Mouse (Mus musculus) CH12.LX (cell line): Measurements from ENCODE around the gene Gng12. TPM values are rescaled to one million over a fixed set of nuclear protein-coding genes. Genes with fewer than 3 reads are reported as not detected.

ENCODE experiments used
- DNase-seq: peaks from one replicate; pipeline ENCODE4 v3.0.0-alpha.2; 2013; ENCODE audit errors: extremely low read depth
- H3K27ac ChIP-seq: 2 replicates; pipeline ENCODE4 v1.5.1; 2012; ENCODE audit warnings: low read depth, mild to moderate bottlenecking, control low read depth, moderate library complexity; ENCODE audit not compliant: insufficient read depth
- H3K27me3 ChIP-seq: replicated peaks from 2 replicates; pipeline ENCODE3; 2012; ENCODE audit warnings: inconsistent platforms
- H3K36me3 ChIP-seq, 2 experiments: replicated peaks in 1 of 2; 2 replicates each; pipeline versions ENCODE3 to v1.6.1; 2012; ENCODE audit warnings: inconsistent platforms in 1 of 2, low read length in 1 of 2, mild to moderate bottlenecking in 1 of 2, mixed read lengths in 1 of 2, moderate library complexity in 1 of 2; ENCODE audit not compliant: control insufficient read depth in 1 of 2, insufficient read depth in 1 of 2
- H3K4me1 ChIP-seq, 2 experiments: 2 replicates each; pipeline ENCODE4 v1.6.1; 2012; ENCODE audit warnings: inconsistent platforms in 1 of 2, moderate library complexity in 1 of 2; ENCODE audit not compliant: insufficient read depth in 2 of 2, control insufficient read depth in 1 of 2
- H3K4me2 ChIP-seq: 2 replicates; pipeline ENCODE4 v1.6.1; 2012; ENCODE audit warnings: low read depth, mild to moderate bottlenecking, control low read depth; ENCODE audit not compliant: poor library complexity, insufficient read depth, severe bottlenecking
- H3K4me3 ChIP-seq, 3 experiments: fragments of 150-350 bp in 1 of 3; sonication (generic) in 1 of 3; replicated peaks in 1 of 3; 2 replicates each; pipeline versions ENCODE3 to v1.5.1; 2011 to 2012; ENCODE audit warnings: low read depth in 2 of 3, low read length in 2 of 3, mild to moderate bottlenecking in 2 of 3, moderate library complexity in 2 of 3, control low read depth in 1 of 3, improper control_type of control experiment in 1 of 3, inconsistent platforms in 1 of 3, mixed read lengths in 1 of 3; ENCODE audit not compliant: poor library complexity in 1 of 3
- H3K79me2 ChIP-seq: replicated peaks from 2 replicates; pipeline ENCODE4 v1.6.1; 2012; ENCODE audit warnings: mild to moderate bottlenecking, moderate library complexity; ENCODE audit not compliant: control insufficient read depth, poor library complexity, insufficient read depth, severe bottlenecking; ENCODE audit errors: extremely low read depth
- H3K9ac ChIP-seq: 2 replicates; pipeline ENCODE4 v1.6.1; 2012; ENCODE audit warnings: low read depth, mild to moderate bottlenecking, control low read depth, moderate library complexity; ENCODE audit not compliant: insufficient read depth
- H3K9me3 ChIP-seq: replicated peaks from 2 replicates; pipeline ENCODE3; 2012; ENCODE audit warnings: low read length, inconsistent platforms, mixed read lengths
- CHD1 ChIP-seq: IDR thresholded peaks from 2 replicates; pipeline ENCODE4 v1.6.1; 2012; ENCODE audit warnings: low read depth, low read length, improper control_type of control experiment, inconsistent platforms
- E2F4 ChIP-seq: IDR thresholded peaks from 2 replicates; pipeline ENCODE4 v1.6.1; 2011; ENCODE audit warnings: low read depth, low read length, improper control_type of control experiment; ENCODE audit not compliant: insufficient replicate concordance
- ELF1 ChIP-seq: IDR thresholded peaks from 2 replicates; pipeline ENCODE4 v1.6.1; 2014; ENCODE audit warnings: low read depth, mild to moderate bottlenecking, inconsistent platforms, low read length, improper control_type of control experiment
- JUN ChIP-seq: IDR thresholded peaks from 2 replicates; pipeline ENCODE4 v1.6.1; 2011; ENCODE audit warnings: low read depth, mild to moderate bottlenecking, low read length, improper control_type of control experiment, moderate library complexity; ENCODE audit not compliant: insufficient read depth
- JUND ChIP-seq: conservative IDR thresholded peaks from 2 replicates; pipeline ENCODE4 v1.6.1; 2011; ENCODE audit warnings: low read depth, low read length, improper control_type of control experiment
- KAT2A ChIP-seq: IDR thresholded peaks from 2 replicates; pipeline ENCODE4 v1.6.1; 2012; ENCODE audit warnings: low read length, improper control_type of control experiment, inconsistent platforms; ENCODE audit not compliant: insufficient replicate concordance
- MEF2A ChIP-seq: IDR thresholded peaks from 2 replicates; pipeline ENCODE4 v1.6.1; 2014; ENCODE audit warnings: low read depth, mild to moderate bottlenecking, inconsistent platforms, low read length, improper control_type of control experiment, borderline replicate concordance
- MXI1 ChIP-seq: IDR thresholded peaks from 2 replicates; pipeline ENCODE4 v1.6.1; 2011; ENCODE audit warnings: mild to moderate bottlenecking, low read depth, low read length, improper control_type of control experiment
- MYC ChIP-seq: IDR thresholded peaks from 2 replicates; pipeline ENCODE4 v1.6.1; 2011; ENCODE audit warnings: low read depth, mild to moderate bottlenecking, improper control_type of control experiment, low read length
- NRF1 ChIP-seq: IDR thresholded peaks from 2 replicates; pipeline ENCODE4 v1.6.1; 2014; ENCODE audit warnings: low read depth, mild to moderate bottlenecking, inconsistent platforms, low read length, improper control_type of control experiment, moderate library complexity
- PAX5 ChIP-seq: IDR thresholded peaks from 2 replicates; pipeline ENCODE4 v1.6.1; 2012; ENCODE audit warnings: low read length, inconsistent platforms, mixed read lengths
- RCOR1 ChIP-seq: conservative IDR thresholded peaks from 2 replicates; pipeline ENCODE4 v1.6.1; 2012; ENCODE audit warnings: low read depth, mild to moderate bottlenecking, inconsistent platforms, low read length, improper control_type of control experiment
- TCF12 ChIP-seq: IDR thresholded peaks from 2 replicates; pipeline ENCODE4 v1.6.1; 2014; ENCODE audit warnings: low read depth, mild to moderate bottlenecking, inconsistent platforms, low read length, improper control_type of control experiment
- USF2 ChIP-seq: conservative IDR thresholded peaks from 2 replicates; pipeline ENCODE4 v1.6.1; 2011; ENCODE audit warnings: low read depth, low read length, improper control_type of control experiment
- ZMIZ1 ChIP-seq: IDR thresholded peaks from 2 replicates; pipeline ENCODE4 v1.6.1; 2012; ENCODE audit warnings: low read depth, mild to moderate bottlenecking, inconsistent platforms, low read length, improper control_type of control experiment
- dilution Hi-C: fragments of 300-500 bp; cut with MboI; formaldehyde crosslinking; loops from 2 replicates; pipeline ENCODE4 v1.14.3; 2020; ENCODE audit warnings: low sequenced_read_pairs; ENCODE audit not compliant: extremely low pct_unique_long_range_greater_than_20kb, extremely low pct_ligation_motif_present
- in situ Hi-C: fragments of 300-500 bp; cut with MboI; formaldehyde crosslinking; loops from 3 replicates; pipeline ENCODE4 v1.14.3; 2019; ENCODE audit warnings: low sequenced_read_pairs, low pct_ligation_motif_present, low pct_unique_long_range_greater_than_20kb, mixed read lengths
- polyA plus RNA-seq: library from polyadenylated mRNA; unstranded; fragments of >175 nt; gene quantifications from 2 replicates; pipeline ENCODE4 v1.2.1, GENCODE M21; 2012; ENCODE audit warnings: low read depth; ENCODE audit not compliant: insufficient read length
- total RNA-seq, 2 experiments: library from RNA; depleted of rRNA; stranded (reverse); fragments of 300-350 nt in 1 of 2; fragments of >200 nt in 1 of 2; gene quantifications; 2 replicates each; pipeline ENCODE4 v1.2.3; 2012 to 2014

The Gng12 gene
- total and polyA plus RNA-seq, 3 experiments = 3.9 to 20.8 (median 12.2) TPM

GRCm38 (mm10) chr6:66975522-66975921, 79.3 kb downstream of the Gng12 start:
- no peak overlapping the region for H3K27ac ChIP-seq
- TF ChIP-seq USF2 = no peak
- H3K9ac ChIP-seq = no peak overlapping the region
- H3K9me3 ChIP-seq = no peaks in the 10 kb centered on the region
- no peak overlapping the region for H3K4me2 ChIP-seq
- H3K4me3 ChIP-seq = no peak overlapping the region
- no peaks in the 10 kb centered on the region for H3K27me3 ChIP-seq
- in situ Hi-C loops (no loop called here), dilution Hi-C loops (no loop called here)
- peaks cover 5 to 26% of the 10 kb centered on the region in 2 experiments for H3K4me1 ChIP-seq
- H3K36me3 ChIP-seq = no peaks in the 10 kb centered on the region
- no peaks in the 10 kb centered on the region for H3K79me2 ChIP-seq
- DNase-seq = no peak

DNA sequence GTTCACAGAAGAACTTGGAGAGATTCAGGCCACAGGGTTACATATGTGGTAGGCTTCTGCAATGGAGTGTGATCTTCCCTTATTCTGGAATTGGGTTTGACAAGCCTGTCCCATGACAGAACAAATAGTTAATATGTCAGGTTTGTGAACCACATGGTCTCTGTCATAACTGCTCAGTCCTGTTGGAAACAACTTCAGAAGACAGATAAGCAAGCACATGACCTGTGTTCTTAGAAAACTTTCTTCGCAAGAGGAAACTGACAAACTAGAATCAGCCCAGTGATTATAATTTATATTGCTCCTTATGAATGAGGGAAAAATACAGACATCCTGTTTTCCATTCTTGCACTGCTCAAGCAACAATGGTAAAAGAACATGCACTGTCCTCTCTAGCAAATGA, 83.0 kb downstream of the Gng12 start:
- H3K27me3 ChIP-seq = no peaks in the 10 kb centered on the region
- no peak for DNase-seq
- no peak overlapping the region for H3K4me3 ChIP-seq
- in situ Hi-C loops (no loop called here), dilution Hi-C loops (no loop called here)
- peaks cover 0 to 2% of the 10 kb centered on the region in 2 experiments for H3K36me3 ChIP-seq
- no peaks in the 10 kb centered on the region for H3K9me3 ChIP-seq
- no peak overlapping the region for H3K9ac ChIP-seq
- H3K79me2 ChIP-seq = no peaks in the 10 kb centered on the region
- peaks cover 6 to 8% of the 10 kb centered on the region in 2 experiments; a peak in 3 of 4 replicates for H3K4me1 ChIP-seq
- H3K27ac ChIP-seq = no peak overlapping the region
- H3K4me2 ChIP-seq = no peak overlapping the region
- TF ChIP-seq KAT2A = no peak

- no peaks in the 10 kb centered on the region for H3K79me2 ChIP-seq
- H3K4me1 ChIP-seq = peaks cover 9 to 14% of the 10 kb centered on the region in 2 experiments
- H3K9me3 ChIP-seq = no peaks in the 10 kb centered on the region
- H3K36me3 ChIP-seq = peaks cover 0 to 2% of the 10 kb centered on the region in 2 experiments
- H3K9ac ChIP-seq = no peak overlapping the region
- no peak for DNase-seq
- H3K4me2 ChIP-seq = no peak overlapping the region
- TF ChIP-seq RCOR1 = no peak
- no peak for TF ChIP-seq NRF1
- no peak for TF ChIP-seq CHD1
- TF ChIP-seq TCF12 = no peak
- TF ChIP-seq MXI1 = no peak
- no peak overlapping the region for H3K4me3 ChIP-seq
- in situ Hi-C loops = no loop called here
- H3K27me3 ChIP-seq = no peaks in the 10 kb centered on the region
- dilution Hi-C loops = no loop called here
- H3K27ac ChIP-seq = no peak overlapping the region
These were observed 83.8 kb downstream of the Gng12 start for GRCm38 (mm10) chr6:66980040-66980439.

GRCm38 (mm10) chr6:66981366-66981765, 85.2 kb downstream of the Gng12 start:
- dilution Hi-C loops = no loop called here
- TF ChIP-seq RCOR1 (no peak), MYC (no peak), PAX5 (no peak), ZMIZ1 (no peak), JUND (no peak), E2F4 (no peak), CHD1 (no peak), JUN (no peak), ELF1 (no peak), MEF2A (no peak)
- TF ChIP-seq, all 38 proteins: peak for 0

More at GRCm38 (mm10) chr6:66981366-66981765, 85.2 kb downstream of the Gng12 start:
- Histone ChIP-seq H3K36me3 (peaks cover 0 to 2% of the 10 kb centered on the region in 2 experiments), H3K79me2 (no peaks in the 10 kb centered on the region), H3K27ac (no peak overlapping the region), H3K4me2 (no peak overlapping the region), H3K4me3 (no peak overlapping the region), H3K4me1 (peaks cover 19 to 26% of the 10 kb centered on the region in 2 experiments), H3K9ac (no peak overlapping the region), H3K27me3 (no peaks in the 10 kb centered on the region), H3K9me3 (no peaks in the 10 kb centered on the region)
- in situ Hi-C loops = no loop called here
- no peak for DNase-seq
